Mouse (Mus musculus) forebrain, embryonic 12.5 days (tissue): Measurements from ENCODE around the gene Agap1. TPM values are rescaled to one million over a fixed set of nuclear protein-coding genes. Genes with fewer than 3 reads are reported as not detected.

Experiments used
- ATAC-seq: fragments of 200-750 bp; cut with Nextera tagmentation; 2 replicates; pipeline ENCODE4 v1.8.0; 2017; ENCODE audit warnings: moderate TSS enrichment; ENCODE audit not compliant: low FRiP score
- H3K27ac ChIP-seq: fragments of 300-500 bp; sonication (generic); 2 replicates; pipeline ENCODE4 v1.5.1; 2016; ENCODE audit warnings: mild to moderate bottlenecking
- H3K27me3 ChIP-seq: fragments of 300-500 bp; sonication (generic); 2 replicates; pipeline ENCODE4 v1.6.1; 2016; ENCODE audit warnings: mild to moderate bottlenecking
- H3K36me3 ChIP-seq: fragments of 300-500 bp; sonication (generic); replicated peaks from 2 replicates; pipeline ENCODE4 v1.6.1; 2016; ENCODE audit warnings: mild to moderate bottlenecking
- H3K4me1 ChIP-seq: fragments of 300-500 bp; sonication (generic); 2 replicates; pipeline ENCODE4 v1.6.1; 2016
- H3K4me2 ChIP-seq: fragments of 300-500 bp; sonication (generic); 2 replicates; pipeline ENCODE4 v1.6.1; 2016; ENCODE audit warnings: mild to moderate bottlenecking, moderate library complexity
- H3K4me3 ChIP-seq: fragments of 300-500 bp; sonication (generic); replicated peaks from 2 replicates; pipeline ENCODE4 v1.5.1; 2016; ENCODE audit warnings: mild to moderate bottlenecking
- H3K9ac ChIP-seq: fragments of 300-500 bp; sonication (generic); 2 replicates; pipeline ENCODE4 v1.6.1; 2016; ENCODE audit warnings: mild to moderate bottlenecking
- H3K9me3 ChIP-seq: fragments of 300-500 bp; sonication (generic); 2 replicates; pipeline ENCODE4 v1.6.1; 2016
- WGBS: fragments of 180-500 bp; shearing (Covaris S2); methylation state at CpG from one replicate; pipeline ENCODE4 v1.1.7; 2016; 5-methylcytosine and 5-hydroxymethylcytosine counted together
- polyA plus RNA-seq: library from polyadenylated mRNA; unstranded; fragments of >200 nt; fragmentation: Nextera tagmentation; extraction: Ambion mirVana; gene quantifications from 2 replicates; pipeline ENCODE4 v1.2.1, GENCODE M21; 2016

The Agap1 gene
- polyA plus RNA-seq, 1 experiment from 2014 or later = 49.9 TPM

- no peaks in the 10 kb centered on the region for H3K27me3 ChIP-seq
- no peak overlapping the region for H3K9ac ChIP-seq
- no peak overlapping the region for H3K27ac ChIP-seq
- no peak overlapping the region for H3K4me2 ChIP-seq
- 91% methylated on average over 5 of the region's 5 CpGs for WGBS
- peaks cover 50% of the 10 kb centered on the region for H3K4me1 ChIP-seq
- no peaks in the 10 kb centered on the region; the same call in 1 of the 2 replicates for H3K36me3 ChIP-seq
- no peaks in the 10 kb centered on the region for H3K9me3 ChIP-seq
- no peak for ATAC-seq
- no peak overlapping the region for H3K4me3 ChIP-seq
These were observed 144.3 kb downstream of the Agap1 start for GRCm38 (mm10) chr1:89598906-89599305.

GRCm38 (mm10) chr1:89599983-89600741 lies 145.6 kb downstream of the Agap1 start:
- 90% methylated on average over 11 of the region's 11 CpGs for WGBS
- H3K27ac ChIP-seq = no peak overlapping the region
- no peak for ATAC-seq
- H3K9ac ChIP-seq = no peak overlapping the region
- peaks cover 52% of the 10 kb centered on the region for H3K4me1 ChIP-seq
- H3K4me2 ChIP-seq = no peak overlapping the region
- no peaks in the 10 kb centered on the region for H3K9me3 ChIP-seq
- no peak overlapping the region for H3K4me3 ChIP-seq
- no peaks in the 10 kb centered on the region for H3K27me3 ChIP-seq
- H3K36me3 ChIP-seq = no peaks in the 10 kb centered on the region

GRCm38 (mm10) chr1:89601349-89601748 lies 146.7 kb downstream of the Agap1 start:
- no peak overlapping the region for H3K9ac ChIP-seq
- peaks cover 10% of the 10 kb centered on the region for H3K36me3 ChIP-seq
- H3K9me3 ChIP-seq = no peaks in the 10 kb centered on the region
- peak; percentile 12; the same call in 1 of the 2 replicates for ATAC-seq
- H3K4me1 ChIP-seq = peaks cover 52% of the 10 kb centered on the region
- no peak overlapping the region for H3K4me2 ChIP-seq
- H3K4me3 ChIP-seq = no peak overlapping the region
- no peak overlapping the region for H3K27ac ChIP-seq
- H3K27me3 ChIP-seq = no peaks in the 10 kb centered on the region
- WGBS = 87% methylated on average over 7 of the region's 7 CpGs

- H3K9me3 ChIP-seq = no peaks in the 10 kb centered on the region
- no peak overlapping the region for H3K9ac ChIP-seq
- H3K27ac ChIP-seq = no peak overlapping the region
- no peak for ATAC-seq
- 56% methylated on average over 7 of the region's 7 CpGs for WGBS
- H3K4me2 ChIP-seq = no peak overlapping the region
- no peak overlapping the region for H3K4me3 ChIP-seq
- peaks cover 10% of the 10 kb centered on the region for H3K36me3 ChIP-seq
- H3K27me3 ChIP-seq = no peaks in the 10 kb centered on the region
- peaks cover 59% of the 10 kb centered on the region for H3K4me1 ChIP-seq
These were observed 148.3 kb downstream of the Agap1 start for GRCm38 (mm10) chr1:89602879-89603278.

- H3K27me3 ChIP-seq = no peaks in the 10 kb centered on the region
- peaks cover 28% of the 10 kb centered on the region for H3K4me1 ChIP-seq
- ATAC-seq = no peak
- H3K27ac ChIP-seq = no peak overlapping the region
- no peak overlapping the region for H3K4me3 ChIP-seq
- H3K9me3 ChIP-seq = no peaks in the 10 kb centered on the region
- peaks cover 26% of the 10 kb centered on the region for H3K36me3 ChIP-seq
- WGBS = 40% methylated on average over 5 of the region's 5 CpGs
- H3K9ac ChIP-seq = no peak overlapping the region
- H3K4me2 ChIP-seq = no peak overlapping the region
These were observed 152.0 kb downstream of the Agap1 start for GRCm38 (mm10) chr1:89606612-89607011.

- no peak for ATAC-seq
- peaks cover 37% of the 10 kb centered on the region for H3K36me3 ChIP-seq
These were observed 154.2 kb downstream of the Agap1 start for GRCm38 (mm10) chr1:89608766-89609165.

GRCm38 (mm10) chr1:89609964-89610363 lies 155.4 kb downstream of the Agap1 start:
- H3K36me3 ChIP-seq = peaks cover 37% of the 10 kb centered on the region
- H3K9me3 ChIP-seq = no peaks in the 10 kb centered on the region
- no peak overlapping the region for H3K4me2 ChIP-seq
- ATAC-seq = no peak
- H3K4me1 ChIP-seq = peaks cover 12% of the 10 kb centered on the region
- H3K9ac ChIP-seq = no peak overlapping the region
- H3K27me3 ChIP-seq = no peaks in the 10 kb centered on the region
- H3K27ac ChIP-seq = no peak overlapping the region
- H3K4me3 ChIP-seq = no peak overlapping the region
- 90% methylated on average over 5 of the region's 5 CpGs for WGBS

More at GRCm38 (mm10) chr1:89608766-89609165, 154.2 kb downstream of the Agap1 start:
- no peaks in the 10 kb centered on the region for H3K27me3 ChIP-seq
- no peak overlapping the region for H3K27ac ChIP-seq
- peaks cover 17% of the 10 kb centered on the region for H3K4me1 ChIP-seq
- H3K4me2 ChIP-seq = no peak overlapping the region
- H3K9me3 ChIP-seq = no peaks in the 10 kb centered on the region
- no peak overlapping the region for H3K4me3 ChIP-seq
- H3K9ac ChIP-seq = no peak overlapping the region
- 100% methylated on average over 4 of the region's 4 CpGs for WGBS

GRCm38 (mm10) chr1:89611521-89611920 lies 156.9 kb downstream of the Agap1 start:
- no peak for ATAC-seq
- Histone ChIP-seq H3K4me3 (no peak overlapping the region), H3K9me3 (no peaks in the 10 kb centered on the region), H3K4me2 (no peak overlapping the region), H3K36me3 (peaks cover 27% of the 10 kb centered on the region), H3K4me1 (peaks cover 12% of the 10 kb centered on the region), H3K27ac (no peak overlapping the region), H3K27me3 (no peaks in the 10 kb centered on the region), H3K9ac (no peak overlapping the region)
- WGBS = 94% methylated on average over 6 of the region's 6 CpGs

- Histone ChIP-seq H3K9ac (no peak overlapping the region), H3K9me3 (no peaks in the 10 kb centered on the region), H3K27ac (no peak overlapping the region), H3K4me3 (no peak overlapping the region), H3K4me1 (peaks cover 6% of the 10 kb centered on the region; the same call in 1 of the 2 replicates), H3K27me3 (no peaks in the 10 kb centered on the region), H3K36me3 (peaks cover 27% of the 10 kb centered on the region), H3K4me2 (no peak overlapping the region)
- 74% methylated on average over 5 of the region's 5 CpGs for WGBS
- peak; percentile 46; the same call in 1 of the 2 replicates for ATAC-seq
These were observed 158.7 kb downstream of the Agap1 start for GRCm38 (mm10) chr1:89613234-89613870.

GRCm38 (mm10) chr1:89616556-89616955 lies 161.9 kb downstream of the Agap1 start:
- no peak overlapping the region for H3K4me3 ChIP-seq
- no peak for ATAC-seq
- 93% methylated on average over 6 of the region's 6 CpGs for WGBS
- no peaks in the 10 kb centered on the region for H3K27me3 ChIP-seq
- H3K27ac ChIP-seq = no peak overlapping the region
- peaks cover 8% of the 10 kb centered on the region for H3K4me1 ChIP-seq
- no peaks in the 10 kb centered on the region for H3K9me3 ChIP-seq
- H3K9ac ChIP-seq = no peak overlapping the region
- peaks cover 11% of the 10 kb centered on the region for H3K36me3 ChIP-seq
- H3K4me2 ChIP-seq = no peak overlapping the region

- H3K36me3 ChIP-seq = peaks cover 3% of the 10 kb centered on the region
- H3K9me3 ChIP-seq = no peaks in the 10 kb centered on the region
- H3K4me3 ChIP-seq = no peak overlapping the region
- H3K27me3 ChIP-seq = no peaks in the 10 kb centered on the region
- peaks cover 8% of the 10 kb centered on the region for H3K4me1 ChIP-seq
- WGBS = 93% methylated on average over 9 of the region's 9 CpGs
- no peak overlapping the region for H3K4me2 ChIP-seq
- ATAC-seq = no peak
- no peak overlapping the region for H3K27ac ChIP-seq
- H3K9ac ChIP-seq = no peak overlapping the region
These were observed 162.7 kb downstream of the Agap1 start for GRCm38 (mm10) chr1:89617336-89617735.

GRCm38 (mm10) chr1:89619963-89620362 lies 165.4 kb downstream of the Agap1 start:
- Histone ChIP-seq H3K4me1 (peaks cover 3% of the 10 kb centered on the region; the same call in 1 of the 2 replicates), H3K27ac (no peak overlapping the region), H3K27me3 (no peaks in the 10 kb centered on the region), H3K9ac (no peak overlapping the region), H3K36me3 (no peaks in the 10 kb centered on the region; the same call in 1 of the 2 replicates), H3K4me2 (no peak overlapping the region), H3K9me3 (no peaks in the 10 kb centered on the region), H3K4me3 (no peak overlapping the region)
- ATAC-seq = no peak
- 92% methylated on average over 2 of the region's 2 CpGs for WGBS
